Mouse (Mus musculus) forebrain, embryonic 11.5 days (tissue): ENCODE measurements around the gene Rassf2. TPM values are rescaled to one million over a fixed set of nuclear protein-coding genes. Genes with fewer than 3 reads are reported as not detected.
A peak's percentile ranks its signal among the peaks of the same experiment; 100 is the strongest.

Experiments
- ATAC-seq: fragments of 200-750 bp; cut with Nextera tagmentation; replicated peaks from 2 replicates; pipeline ENCODE4 v1.8.0; 2017; ENCODE audit warnings: moderate TSS enrichment; ENCODE audit not compliant: low FRiP score
- DNase-seq: peaks from one replicate; pipeline ENCODE4 v3.0.0-alpha.2; 2017; ENCODE audit warnings: low spot score
- H3K27ac ChIP-seq: fragments of 300-500 bp; sonication (generic); 2 replicates; pipeline ENCODE4 v1.5.1; 2014; ENCODE audit warnings: low read depth, low read length
- H3K27me3 ChIP-seq: fragments of 300-500 bp; sonication (generic); 2 replicates; pipeline ENCODE4 v1.6.1; 2014; ENCODE audit warnings: mild to moderate bottlenecking, low read length, mixed read lengths; ENCODE audit not compliant: control insufficient read depth, insufficient read depth
- H3K36me3 ChIP-seq: fragments of 300-500 bp; sonication (generic); 2 replicates; pipeline ENCODE4 v1.6.1; 2014; ENCODE audit warnings: mild to moderate bottlenecking, low read length, moderate library complexity, mixed read lengths; ENCODE audit not compliant: control insufficient read depth, insufficient read depth
- H3K4me1 ChIP-seq: fragments of 300-500 bp; sonication (generic); replicated peaks from 2 replicates; pipeline ENCODE4 v1.6.1; 2014; ENCODE audit warnings: low read length, mixed read lengths; ENCODE audit not compliant: control insufficient read depth, insufficient read depth
- H3K4me2 ChIP-seq: fragments of 300-500 bp; sonication (generic); 2 replicates; pipeline ENCODE4 v1.6.1; 2014; ENCODE audit warnings: low read depth, mild to moderate bottlenecking, low read length, moderate library complexity, mixed read lengths; ENCODE audit not compliant: severe bottlenecking
- H3K4me3 ChIP-seq: fragments of 300-500 bp; sonication (generic); 2 replicates; pipeline ENCODE4 v1.5.1; 2014; ENCODE audit warnings: low read depth, low read length
- H3K9ac ChIP-seq: fragments of 300-500 bp; sonication (generic); 2 replicates; pipeline ENCODE4 v1.6.1; 2014; ENCODE audit warnings: low read length
- H3K9me3 ChIP-seq: fragments of 300-500 bp; sonication (generic); 2 replicates; pipeline ENCODE4 v1.6.1; 2016; ENCODE audit warnings: low read length, mixed read lengths; ENCODE audit not compliant: control insufficient read depth
- WGBS: fragments of 180-500 bp; shearing (Covaris S2); extraction: QIAGEN DNeasy Blood & Tissue Kit; methylation state at CpG from one replicate; pipeline ENCODE4 v1.1.7; 2014; 5-methylcytosine and 5-hydroxymethylcytosine counted together
- polyA plus RNA-seq: library from polyadenylated mRNA; unstranded; fragments of >200 nt; fragmentation: Nextera tagmentation; extraction: Ambion mirVana; gene quantifications from 2 replicates; pipeline ENCODE4 v1.2.1, GENCODE M21; 2014

Gene Rassf2
- 35.3 and 36.3 TPM in 2 replicates for polyA plus RNA-seq

DNA sequence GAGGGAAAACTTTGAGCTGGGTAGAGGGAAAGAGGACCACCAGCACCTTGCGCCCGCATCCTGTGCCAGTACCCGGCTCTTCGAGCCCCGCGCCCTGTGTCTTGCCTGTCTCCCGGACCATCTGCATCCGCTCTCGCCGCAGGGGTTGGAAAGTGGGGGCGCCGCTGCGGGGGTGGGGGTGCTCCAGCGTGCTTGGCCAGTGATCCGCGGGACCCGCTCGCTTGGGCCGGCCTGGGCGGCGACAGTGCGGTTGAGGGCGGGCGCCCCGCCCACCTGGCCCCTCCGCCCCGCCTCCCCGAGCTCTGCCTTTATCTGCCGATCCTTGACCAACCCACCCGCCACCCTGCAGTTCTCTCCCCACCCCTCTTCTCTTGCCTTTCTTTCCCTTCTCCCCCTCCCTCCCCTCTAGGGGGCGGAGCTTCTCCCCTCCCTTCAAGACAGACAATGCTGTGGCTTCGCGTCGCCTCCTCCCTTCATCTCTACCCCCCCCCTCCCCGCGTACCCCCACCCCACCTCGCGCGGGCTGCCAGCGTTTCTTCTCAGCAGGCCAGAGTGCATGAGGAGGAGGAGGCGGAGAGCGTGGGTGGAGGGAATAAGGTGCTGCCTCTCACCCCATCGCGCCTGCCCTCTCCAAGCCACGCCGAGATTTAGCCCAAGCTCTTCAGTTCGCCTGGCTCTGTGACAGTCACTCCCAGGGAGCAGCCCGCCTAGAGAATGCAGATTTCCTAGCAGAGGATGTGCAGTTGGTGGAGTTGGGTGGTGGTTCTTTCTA lies at the start of gene Rassf2:
Gene Rassf2 (minus strand): TSS at position 613 of the 772 bp plus-strand sequence.
- Histone ChIP-seq H3K9ac (peak within 1 kb of the TSS; percentile 73), H3K9me3 (no peaks in the 10 kb centered on the region), H3K27me3 (peaks cover 4% of the 10 kb centered on the region; the same call in 1 of the 2 replicates), H3K27ac (peak within 1 kb of the TSS; percentile 82), H3K4me2 (peak within 1 kb of the TSS; percentile 94), H3K4me3 (peak within 1 kb of the TSS; percentile 53), H3K4me1 (peaks cover 9% of the 10 kb centered on the region), H3K36me3 (no peaks in the 10 kb centered on the region)
- peak; percentile 93 for ATAC-seq
- WGBS = under 1% methylated on average over 41 of the region's 48 CpGs
- DNase-seq = peak; percentile 95

DNA sequence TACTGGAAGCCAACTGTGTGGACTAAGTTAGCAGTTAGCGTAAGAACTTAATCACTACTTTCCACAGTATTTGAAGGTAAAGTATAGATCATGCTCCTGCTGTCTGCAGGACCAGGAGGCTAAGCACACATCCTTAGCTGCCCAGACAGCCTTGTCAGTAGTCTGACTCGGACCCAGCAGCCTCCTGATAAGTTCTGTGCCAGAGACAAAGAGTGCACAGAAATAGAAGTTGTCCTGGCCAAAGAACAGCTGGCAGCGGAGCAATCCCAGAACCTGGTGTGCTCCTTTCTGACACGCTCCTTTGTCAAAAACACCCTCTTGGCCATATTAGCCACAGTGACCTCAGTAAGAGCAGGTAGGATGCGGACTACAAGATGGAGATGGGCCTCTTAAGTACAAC lies 49.1 kb upstream of the Rassf2 start:
- H3K36me3 ChIP-seq = no peaks in the 10 kb centered on the region; the same call in 1 of the 2 replicates
- 82% methylated on average over 5 of the region's 5 CpGs for WGBS
- no peaks in the 10 kb centered on the region for H3K9me3 ChIP-seq
- ATAC-seq (no peak), DNase-seq (no peak)
- H3K4me2 ChIP-seq = no peak overlapping the region
- no peak overlapping the region for H3K27ac ChIP-seq
- no peaks in the 10 kb centered on the region for H3K27me3 ChIP-seq
- H3K9ac ChIP-seq = no peak overlapping the region
- H3K4me1 ChIP-seq = no peaks in the 10 kb centered on the region
- H3K4me3 ChIP-seq = no peak overlapping the region

DNA sequence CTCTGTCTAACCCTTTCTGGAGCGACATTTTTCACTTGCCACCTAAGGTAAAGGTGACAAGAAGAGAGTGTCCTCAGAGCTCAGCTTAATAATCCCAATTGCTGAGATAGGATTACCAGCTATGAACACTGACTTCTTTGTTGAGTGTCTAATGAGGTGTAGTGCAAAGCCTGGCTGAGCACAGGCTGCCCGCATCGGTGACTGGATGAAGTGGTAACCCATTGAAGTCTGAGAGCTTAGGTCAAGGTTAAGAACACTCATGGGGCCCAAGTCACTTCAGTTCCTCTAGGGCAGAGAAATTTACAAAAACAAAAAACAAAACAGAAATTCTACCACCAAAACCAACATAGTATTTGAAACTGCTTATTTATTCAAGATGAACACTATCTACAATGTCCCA lies 43.0 kb upstream of the Rassf2 start:
- DNase-seq (no peak), ATAC-seq (no peak)
- no peaks in the 10 kb centered on the region for H3K9me3 ChIP-seq
- no peak overlapping the region for H3K9ac ChIP-seq
- H3K4me3 ChIP-seq = no peak overlapping the region
- no peaks in the 10 kb centered on the region for H3K36me3 ChIP-seq
- WGBS = 63% methylated on average over 3 of the region's 3 CpGs
- H3K27me3 ChIP-seq = no peaks in the 10 kb centered on the region
- no peak overlapping the region for H3K27ac ChIP-seq
- no peaks in the 10 kb centered on the region for H3K4me1 ChIP-seq
- no peak overlapping the region for H3K4me2 ChIP-seq

DNA sequence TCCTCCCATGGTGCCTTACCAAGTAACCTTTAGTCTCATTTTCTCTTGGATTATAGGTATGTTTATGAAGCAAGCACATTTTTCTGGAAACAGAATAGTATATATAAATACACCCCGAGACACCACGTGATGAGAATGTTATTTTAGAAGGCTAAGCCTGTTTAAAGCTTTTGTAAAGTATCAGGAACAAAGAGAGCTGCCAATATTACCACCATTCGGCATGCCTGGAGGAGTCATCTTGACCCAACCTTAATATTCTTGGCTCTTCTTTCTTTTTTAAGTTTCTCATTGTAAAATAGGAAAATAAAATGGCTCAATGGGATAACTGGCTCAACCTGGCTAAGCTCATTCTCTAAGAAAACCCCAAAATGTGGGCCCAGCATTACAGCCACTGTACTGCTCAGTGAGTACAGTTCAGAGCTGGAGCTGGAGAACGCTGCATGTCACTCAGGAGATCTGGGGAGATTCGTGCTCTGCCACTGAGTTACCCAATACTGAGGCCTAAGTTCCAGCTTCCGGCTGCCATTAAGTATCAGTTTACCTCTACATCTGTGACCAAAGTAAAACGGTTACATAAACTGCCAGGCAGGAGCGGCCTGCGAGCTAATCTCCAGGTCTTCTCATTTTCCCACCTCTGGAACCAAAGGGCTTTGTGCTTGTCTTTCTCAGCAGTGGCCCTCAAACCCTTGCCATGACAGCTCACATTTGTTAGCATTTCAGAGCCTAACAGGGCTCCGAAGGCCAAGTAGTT lies 40.1 kb upstream of the Rassf2 start:
- no peaks in the 10 kb centered on the region for H3K36me3 ChIP-seq
- WGBS = 86% methylated on average over 10 of the region's 10 CpGs
- no peak for ATAC-seq
- H3K4me2 ChIP-seq = no peak overlapping the region
- H3K27ac ChIP-seq = no peak overlapping the region
- no peak overlapping the region for H3K9ac ChIP-seq
- no peaks in the 10 kb centered on the region for H3K9me3 ChIP-seq
- no peak for DNase-seq
- H3K4me1 ChIP-seq = no peaks in the 10 kb centered on the region
- no peaks in the 10 kb centered on the region for H3K27me3 ChIP-seq
- no peak overlapping the region for H3K4me3 ChIP-seq

DNA sequence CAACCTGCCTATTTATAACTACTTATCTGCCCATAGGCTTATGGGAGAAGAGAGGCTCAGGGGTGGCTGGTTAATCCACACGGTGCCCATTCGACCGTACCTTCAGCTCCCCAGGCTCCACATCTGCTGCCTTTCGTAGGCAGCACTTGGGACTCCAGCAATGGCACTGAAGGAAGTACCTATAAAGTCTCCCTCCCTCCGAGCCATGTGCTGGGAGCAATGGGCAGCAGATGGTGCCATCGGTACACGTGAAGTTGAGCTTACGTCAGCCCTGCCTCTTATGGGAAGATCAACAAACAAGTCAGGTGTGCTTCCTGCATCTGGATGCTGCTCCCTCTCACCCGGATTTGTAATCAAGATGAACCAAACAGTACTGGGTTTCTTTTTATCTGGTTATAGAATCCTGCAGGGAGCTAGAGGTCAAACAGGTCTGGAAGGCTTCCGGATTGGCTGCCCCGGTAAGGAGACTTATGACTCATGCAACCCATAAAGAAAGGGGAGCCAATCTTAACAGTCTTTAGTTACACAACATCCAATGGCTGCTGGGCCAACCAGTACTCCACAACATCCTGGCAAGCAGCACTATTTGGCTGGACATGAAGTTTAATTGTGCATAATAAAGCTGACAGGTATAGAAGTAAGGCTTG lies 34.2 kb upstream of the Rassf2 start:
- Histone ChIP-seq H3K27me3 (no peaks in the 10 kb centered on the region), H3K4me3 (no peak overlapping the region), H3K9me3 (no peaks in the 10 kb centered on the region), H3K4me2 (no peak overlapping the region), H3K36me3 (no peaks in the 10 kb centered on the region), H3K9ac (no peak overlapping the region), H3K4me1 (no peaks in the 10 kb centered on the region), H3K27ac (no peak overlapping the region)
- DNase-seq (no peak), ATAC-seq (no peak)
- 89% methylated on average over 11 of the region's 11 CpGs for WGBS

DNA sequence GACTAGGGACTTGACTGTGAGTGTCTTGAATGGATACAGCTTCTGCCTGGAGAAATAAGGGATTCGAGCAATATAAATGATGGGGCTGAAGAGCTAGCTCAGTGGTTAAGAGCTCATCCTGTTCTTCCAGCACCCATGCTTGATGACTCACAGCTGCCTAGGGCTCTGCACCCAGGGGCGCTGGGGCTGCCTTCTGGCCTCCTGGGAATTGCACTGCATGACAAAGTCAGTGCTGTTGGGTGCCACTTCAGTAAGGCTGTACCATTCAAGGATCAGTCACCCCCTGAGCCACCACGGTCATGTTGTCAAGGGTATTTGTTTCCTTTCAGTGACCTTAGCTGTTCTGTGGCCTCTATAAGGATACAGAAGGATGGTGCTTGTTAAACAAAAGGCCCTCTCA lies 33.7 kb upstream of the Rassf2 start:
- H3K4me3 ChIP-seq = no peak overlapping the region
- 87% methylated on average over 3 of the region's 3 CpGs for WGBS
- no peak overlapping the region for H3K4me2 ChIP-seq
- no peak for DNase-seq
- no peak for ATAC-seq
- no peaks in the 10 kb centered on the region for H3K36me3 ChIP-seq
- no peak overlapping the region for H3K9ac ChIP-seq
- no peaks in the 10 kb centered on the region for H3K4me1 ChIP-seq
- H3K9me3 ChIP-seq = no peaks in the 10 kb centered on the region
- H3K27ac ChIP-seq = no peak overlapping the region
- H3K27me3 ChIP-seq = no peaks in the 10 kb centered on the region

DNA sequence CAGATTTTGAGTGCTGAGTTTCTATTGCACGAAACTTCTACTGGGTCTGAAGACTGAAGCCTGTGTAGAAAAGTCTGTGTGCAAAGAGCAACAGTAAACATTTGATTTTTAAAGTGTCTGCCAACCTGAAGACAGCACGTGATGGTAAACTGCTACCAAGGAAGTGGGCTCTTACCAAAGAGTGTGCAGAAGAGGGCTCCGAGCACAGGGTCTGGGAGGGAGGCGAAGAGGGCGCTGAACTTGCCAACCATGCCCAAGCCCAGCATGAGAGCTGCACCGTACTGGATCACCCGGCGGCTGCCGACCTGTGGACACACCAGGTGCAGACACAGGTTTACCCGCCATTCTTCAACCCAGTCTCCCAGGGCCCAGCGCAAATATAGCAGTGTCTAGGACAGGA lies 31.8 kb upstream of the Rassf2 start:
- no peak overlapping the region for H3K27ac ChIP-seq
- 91% methylated on average over 11 of the region's 11 CpGs for WGBS
- no peaks in the 10 kb centered on the region for H3K36me3 ChIP-seq
- H3K4me3 ChIP-seq = no peak overlapping the region
- ATAC-seq (no peak), DNase-seq (no peak)
- no peaks in the 10 kb centered on the region for H3K4me1 ChIP-seq
- H3K9ac ChIP-seq = no peak overlapping the region
- no peak overlapping the region for H3K4me2 ChIP-seq
- H3K9me3 ChIP-seq = no peaks in the 10 kb centered on the region
- H3K27me3 ChIP-seq = no peaks in the 10 kb centered on the region

DNA sequence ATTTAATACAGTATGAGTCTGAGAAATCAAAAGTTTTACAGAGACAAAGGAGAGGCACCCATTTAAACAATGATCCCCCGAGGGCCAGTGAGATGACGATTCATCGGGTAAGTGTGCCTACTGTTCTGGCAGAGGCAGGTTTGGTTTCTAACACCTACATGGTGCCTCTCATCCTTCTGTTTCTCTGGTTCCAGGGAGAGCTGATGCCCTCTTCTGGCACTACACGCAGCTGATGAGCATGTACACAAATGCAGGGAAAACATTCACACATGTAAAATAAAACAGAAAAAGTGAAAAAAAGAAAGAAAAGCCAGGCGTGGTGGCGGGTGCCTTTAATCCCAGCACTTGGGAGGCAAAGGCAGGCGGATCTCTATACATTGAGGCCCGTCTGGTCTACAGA lies 29.9 kb upstream of the Rassf2 start:
- Histone ChIP-seq H3K36me3 (no peaks in the 10 kb centered on the region), H3K4me2 (no peak overlapping the region), H3K27me3 (no peaks in the 10 kb centered on the region), H3K9me3 (no peaks in the 10 kb centered on the region), H3K9ac (no peak overlapping the region), H3K27ac (no peak overlapping the region), H3K4me3 (no peak overlapping the region), H3K4me1 (no peaks in the 10 kb centered on the region)
- no peak for ATAC-seq
- DNase-seq = no peak
- WGBS = 92% methylated on average over 8 of the region's 8 CpGs
